Mouse (Mus musculus): Measurements from ENCODE around the gene Arhgef33. TPM values are rescaled to one million over a fixed set of nuclear protein-coding genes. Genes with fewer than 3 reads are reported as not detected.
"Not testable (repeated sequence)": the region's sequence is repeated elsewhere in the genome, so short reads cannot be mapped to it uniquely, and the experiment has no call there.

The Arhgef33 gene
- total RNA-seq, 2 experiments from 2014 or later = 2.7 to 2.9 TPM

- no peak for DNase-seq (ENCODE audit: low spot score in 2 of 2)
- intact Hi-C loops (cut with DNase I) = no loop called here
These were observed 19.2 kb downstream of the Arhgef33 start for GRCm38 (mm10) chr17:80326431-80326830.

GRCm38 (mm10) chr17:80332386-80332785, 25.2 kb downstream of the Arhgef33 start:
- peak; percentile 21 to 47 for DNase-seq (ENCODE audit: low spot score in 2 of 2)
- intact Hi-C loops (cut with DNase I) = no loop called here

GRCm38 (mm10) chr17:80345277-80345676, 38.1 kb downstream of the Arhgef33 start:
- peak in 1 of 2 experiments; percentile 10 for DNase-seq (ENCODE audit: low spot score in 2 of 2)
- intact Hi-C loops (cut with DNase I) = no loop called here

- no peak for DNase-seq (ENCODE audit: low spot score in 2 of 2)
- intact Hi-C loops (cut with DNase I) = no loop called here
These were observed 39.5 kb downstream of the Arhgef33 start for GRCm38 (mm10) chr17:80346591-80347125.

- DNase-seq (ENCODE audit: low spot score in 2 of 2) = no peak
- intact Hi-C loops (cut with DNase I) = no loop called here
These were observed 40.0 kb downstream of the Arhgef33 start for GRCm38 (mm10) chr17:80347234-80347633.

- intact Hi-C loops (cut with DNase I) = no loop called here
- DNase-seq (ENCODE audit: low spot score in 2 of 2) = no peak
These were observed 53.0 kb downstream of the Arhgef33 start for GRCm38 (mm10) chr17:80360245-80360644.

- DNase-seq (ENCODE audit: low spot score in 2 of 2) = peak in 1 of 2 experiments; percentile 20
- intact Hi-C loops (cut with DNase I) = loop anchor here (5.0 kb wide), 1 partner anchor 75 kb away; the partner anchor contains the start of genes Dhx57 and Morn2
These were observed 60.1 kb downstream of the Arhgef33 start for GRCm38 (mm10) chr17:80367276-80367675.

GRCm38 (mm10) chr17:80368606-80369005, 61.4 kb downstream of the Arhgef33 start:
- intact Hi-C loops (cut with DNase I) = loop anchor here (5.0 kb wide), 1 partner anchor 76 kb away; the partner anchor contains the start of genes Dhx57 and Morn2
- no peak for DNase-seq (ENCODE audit: low spot score in 2 of 2)

- peak; percentile 90 to 91 for DNase-seq (ENCODE audit: low spot score in 2 of 2)
- intact Hi-C loops (cut with DNase I) = no loop called here
These were observed 66.0 kb downstream of the Arhgef33 start, which contains the start of gene Gm10190 for GRCm38 (mm10) chr17:80372989-80373725. Gene Gm10190 (minus strand): TSS chr17:80373541.

GRCm38 (mm10) chr17:80373726-80374096, 66.5 kb downstream of the Arhgef33 start:
- no peak for DNase-seq (ENCODE audit: low spot score in 2 of 2)
- intact Hi-C loops (cut with DNase I) = no loop called here

GRCm38 (mm10) chr17:80378386-80378785, 71.2 kb downstream of the Arhgef33 start:
- DNase-seq (ENCODE audit: low spot score in 2 of 2); intact Hi-C loops (cut with DNase I): not testable (repeated sequence)

- intact Hi-C loops (cut with DNase I) = no loop called here
- no peak for DNase-seq (ENCODE audit: low spot score in 2 of 2)
These were observed 78.5 kb downstream of the Arhgef33 start for GRCm38 (mm10) chr17:80385671-80386070.

- intact Hi-C loops (cut with DNase I) = no loop called here
- no peak for DNase-seq (ENCODE audit: low spot score in 2 of 2)
These were observed 82.8 kb downstream of the Arhgef33 start for GRCm38 (mm10) chr17:80390024-80390423.

- peak in 1 of 2 experiments; percentile 16 for DNase-seq (ENCODE audit: low spot score in 2 of 2)
- intact Hi-C loops (cut with DNase I) = no loop called here
These were observed 84.5 kb downstream of the Arhgef33 start for GRCm38 (mm10) chr17:80391423-80392403.

- intact Hi-C loops (cut with DNase I) = no loop called here
- no peak for DNase-seq (ENCODE audit: low spot score in 2 of 2)
These were observed 91.0 kb downstream of the Arhgef33 start for GRCm38 (mm10) chr17:80398243-80398642.

- no peak for DNase-seq (ENCODE audit: low spot score in 2 of 2)
- intact Hi-C loops (cut with DNase I) = no loop called here
These were observed 104.0 kb downstream of the Arhgef33 start for GRCm38 (mm10) chr17:80411182-80411581.

- no peak for DNase-seq (ENCODE audit: low spot score in 2 of 2)
- intact Hi-C loops (cut with DNase I) = no loop called here
These were observed 111.5 kb downstream of the Arhgef33 start for GRCm38 (mm10) chr17:80418572-80419210.

- intact Hi-C loops (cut with DNase I) = no loop called here
These were observed 113.8 kb downstream of the Arhgef33 start for GRCm38 (mm10) chr17:80420998-80421397.

GRCm38 (mm10) chr17:80426171-80426570, 119.0 kb downstream of the Arhgef33 start:
- intact Hi-C loops (cut with DNase I) = no loop called here
- DNase-seq (ENCODE audit: low spot score in 2 of 2) = peak; percentile 28 to 37

More at GRCm38 (mm10) chr17:80420998-80421397, 113.8 kb downstream of the Arhgef33 start:
- no peak for DNase-seq (ENCODE audit: low spot score in 2 of 2)
